In the genomic region with DNA sequence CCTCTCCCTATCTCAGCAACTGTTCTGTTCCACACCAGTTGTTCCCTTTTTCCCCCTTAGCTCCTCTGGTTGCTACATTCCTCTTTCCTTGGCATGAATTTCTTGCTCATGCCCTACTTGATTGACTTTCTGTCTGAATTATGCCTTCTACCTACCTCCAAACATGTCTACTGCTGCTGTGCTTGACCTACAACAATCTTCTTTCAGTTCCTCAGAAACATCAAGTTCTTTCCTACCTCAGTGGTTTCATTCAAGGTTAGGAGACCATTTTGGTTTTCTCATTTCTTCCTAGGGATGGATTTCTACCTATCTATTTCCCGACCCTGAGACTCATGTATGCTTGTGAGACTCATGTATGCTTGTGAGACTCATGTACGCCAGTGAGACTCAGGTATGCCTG, we compare ENCODE assay signal across 27 mouse cellular contexts. TPM values are rescaled to one million over a fixed set of nuclear protein-coding genes. Genes with fewer than 3 reads are reported as not detected.
"Had no signal": no experiment of that assay in that cellular context is flagged by ENCODE, and none has a peak within 500 bp of the region (broad histone marks: within the 10 kb centered on the region; RNA-seq: fewer than 3 reads in every experiment).

No protein-coding gene starts in this region.

- H3K4me3 ChIP-seq: heart, embryonic 13.5 days; heart, embryonic 15.5 days; hindbrain, embryonic 13.5 days; hindbrain, embryonic 15.5 days; kidney, embryonic 15.5 days; limb, embryonic 12.5 days had no signal

- H3K36me3 ChIP-seq: heart, embryonic 13.5 days; heart, embryonic 15.5 days; hindbrain, embryonic 13.5 days; hindbrain, embryonic 15.5 days; kidney, embryonic 15.5 days; limb, embryonic 12.5 days had no signal

- DNase-seq: gastrocnemius, postnatal 14 days; gastrocnemius, postnatal 36 days; heart, adult 18-20 months; heart, postnatal 14 days; heart, postnatal 36 days; kidney, adult 11 months; kidney, adult 2 months; kidney, adult 9 months; kidney, postnatal 14 days; kidney, postnatal 36 days; layer of hippocampus, adult 9-11 months; layer of hippocampus, postnatal 36 days; left cerebral cortex, postnatal 4 days; liver had no signal

- H3K27ac ChIP-seq: heart, embryonic 13.5 days; heart, embryonic 15.5 days; hindbrain, embryonic 13.5 days; hindbrain, embryonic 15.5 days; hindbrain, postnatal 0 days; kidney, embryonic 15.5 days; kidney, postnatal 0 days; limb, embryonic 12.5 days had no signal

- H3K27me3 ChIP-seq: heart, embryonic 13.5 days; heart, embryonic 15.5 days; hindbrain, embryonic 13.5 days; hindbrain, embryonic 15.5 days; kidney, embryonic 15.5 days; limb, embryonic 12.5 days had no signal

- ATAC-seq: hindbrain, postnatal 0 days; intestine, embryonic 16.5 days had no signal

- H3K4me2 ChIP-seq: heart, embryonic 11.5 days; heart, embryonic 13.5 days; heart, embryonic 15.5 days; hindbrain, embryonic 13.5 days; hindbrain, embryonic 15.5 days; kidney, embryonic 15.5 days; limb, embryonic 12.5 days; liver, embryonic 11.5 days had no signal

- H3K9ac ChIP-seq: heart, embryonic 13.5 days; heart, embryonic 15.5 days; hindbrain, embryonic 13.5 days; hindbrain, embryonic 15.5 days; kidney, embryonic 15.5 days; limb, embryonic 12.5 days had no signal

- H3K9me3 ChIP-seq: heart, embryonic 13.5 days; heart, embryonic 15.5 days; hindbrain, embryonic 13.5 days; hindbrain, embryonic 15.5 days; kidney, embryonic 15.5 days; limb, embryonic 12.5 days had no signal

RNA-seq across cellular contexts. Expression of a gene that starts 36.1 kb away (rescaled TPM):
- total RNA-seq: hematopoietic stem cell, adult 5-6 weeks had no signal
- polyA plus RNA-seq: intestine, embryonic 14.5 days; intestine, embryonic 16.5 days; kidney, postnatal 0 days had no signal
